Mouse (Mus musculus) ES-Bruce4 (cell line): ENCODE measurements around the gene B630019K06Rik.

Experiments used
- CTCF ChIP-seq: IDR thresholded peaks from one replicate; pipeline ENCODE4 v1.8.1; 2011; ENCODE audit warnings: low read depth, low read length
- EP300 ChIP-seq: IDR thresholded peaks from 2 replicates; pipeline ENCODE4 v1.6.1; 2011; ENCODE audit warnings: low read depth, low read length; ENCODE audit not compliant: insufficient read depth

DNA sequence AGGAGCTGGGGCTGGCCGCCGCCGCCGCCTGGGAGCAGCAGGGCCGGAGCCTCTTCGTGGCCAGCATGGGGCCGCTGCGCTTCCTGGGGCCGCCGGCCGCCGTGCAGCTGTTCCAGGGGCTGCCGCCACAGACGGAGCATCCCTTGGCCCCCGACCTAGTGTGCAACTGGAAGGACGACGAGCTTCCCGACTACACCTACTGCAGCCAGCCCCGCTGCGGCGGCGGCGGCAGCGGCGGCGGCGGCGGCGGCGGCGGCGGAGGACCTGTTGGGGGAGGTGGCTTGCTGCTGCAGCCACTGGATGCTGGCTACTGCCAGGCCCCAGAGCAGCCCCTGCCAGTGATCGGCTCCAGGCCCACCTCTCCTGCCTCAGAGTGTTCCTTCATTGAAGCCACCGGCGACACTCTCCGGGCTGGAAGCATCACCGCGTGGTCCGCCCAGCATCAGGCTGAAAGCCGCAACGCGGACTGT is 1.0 kb downstream of the B630019K06Rik start:
- no peak for TF ChIP-seq CTCF
- no peak for TF ChIP-seq EP300
